Mouse (Mus musculus) heart, postnatal 10 days (tissue): ENCODE measurements around the gene Wfdc5. TPM values are rescaled to one million over a fixed set of nuclear protein-coding genes. Genes with fewer than 3 reads are reported as not detected.

Experiments used
- DNase-seq, 2 experiments: peaks; one replicate each; pipeline ENCODE4 v3.0.0; 2021
- intact Hi-C: fragments of 180-260 bp; cut with DNase I; formaldehyde crosslinking; loops from one replicate; pipeline ENCODE4 v1.15.1; 2025
- total RNA-seq, 2 experiments: library from RNA; stranded (reverse); gene quantifications; 2 replicates each; pipeline ENCODE4 v1.2.3; 2021

Gene Wfdc5
- total RNA-seq, 2 experiments from 2014 or later, result not detected

DNA sequence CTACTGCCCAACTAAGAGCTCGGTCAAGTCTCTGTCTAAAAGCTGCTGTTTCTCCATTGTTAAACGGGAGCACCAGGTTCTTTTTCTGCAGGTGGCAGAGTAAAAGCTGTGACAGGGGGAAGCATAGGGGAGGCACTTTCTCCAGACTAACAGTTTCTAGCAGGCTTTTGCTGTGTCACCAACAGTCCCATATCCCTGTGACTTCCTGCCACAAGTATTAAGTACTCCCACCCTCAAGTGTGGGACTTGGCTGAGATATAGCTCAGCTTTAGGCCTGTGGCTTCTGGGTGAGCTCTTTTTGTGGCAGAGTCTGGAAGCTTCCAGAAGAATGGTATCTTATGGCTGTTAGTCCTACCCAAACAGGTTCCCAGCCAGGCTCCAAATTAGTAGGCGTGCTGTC lies 6.7 kb downstream of the Wfdc5 start:
- no peak for DNase-seq
- intact Hi-C loops, result no loop called here

DNA sequence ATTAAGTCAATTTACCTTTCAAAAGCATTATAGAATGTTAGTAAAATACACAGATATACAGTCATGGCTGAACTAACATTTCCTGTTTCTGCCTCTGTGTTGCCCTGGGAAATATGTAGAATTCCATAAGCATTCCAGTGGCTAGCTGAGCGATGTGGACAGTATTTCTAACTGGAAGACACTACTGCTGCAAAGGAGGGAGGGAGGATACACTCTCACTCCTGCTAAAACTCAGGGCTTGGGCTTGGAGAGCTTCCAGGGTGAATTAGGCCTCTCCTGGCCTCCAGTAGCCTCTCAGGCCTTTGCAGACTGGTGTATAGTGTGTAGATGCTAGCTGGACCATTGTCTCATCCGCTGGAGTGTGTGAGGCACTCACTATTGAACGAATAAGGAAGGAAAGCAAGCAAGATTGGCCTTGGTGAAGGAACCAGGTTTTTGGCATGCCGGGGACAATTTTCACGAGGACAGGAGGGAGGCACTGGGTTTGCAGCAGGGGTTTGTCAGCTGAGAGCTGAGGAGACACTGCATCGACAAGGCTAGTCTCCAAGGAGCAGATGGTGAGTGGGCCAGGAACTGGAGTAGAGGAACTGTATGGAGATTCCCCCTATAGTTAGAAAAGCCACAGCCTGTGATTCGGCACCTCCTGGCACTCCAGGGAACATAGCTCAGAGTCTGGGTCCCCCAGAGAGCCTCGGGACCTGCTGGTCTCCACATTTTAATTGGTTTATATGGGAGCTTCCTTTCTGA lies 7.7 kb downstream of the Wfdc5 start:
- intact Hi-C loops, result no loop called here
- DNase-seq, result no peak

DNA sequence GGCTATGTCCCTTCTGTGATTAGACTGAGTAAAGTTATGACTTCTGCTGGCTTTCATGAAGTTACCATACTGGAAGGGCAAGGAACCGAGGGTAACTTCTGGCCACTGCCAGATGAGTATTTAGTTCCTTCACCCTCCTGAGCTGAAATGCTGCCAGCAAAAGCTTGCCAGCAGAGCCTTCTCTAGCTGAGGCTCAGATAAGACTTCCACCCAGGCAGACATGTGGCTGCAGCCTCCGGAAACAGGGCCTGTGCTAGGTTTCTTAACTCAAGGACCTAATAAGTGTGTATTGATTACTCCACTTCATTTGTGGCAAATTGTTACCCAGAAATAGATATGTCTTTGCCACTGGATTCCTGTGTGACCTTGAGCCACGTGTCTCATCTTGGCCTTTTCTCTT lies 9.1 kb downstream of the Wfdc5 start:
- intact Hi-C loops, result no loop called here
- peak in 1 of 2 experiments; percentile 15 for DNase-seq

DNA sequence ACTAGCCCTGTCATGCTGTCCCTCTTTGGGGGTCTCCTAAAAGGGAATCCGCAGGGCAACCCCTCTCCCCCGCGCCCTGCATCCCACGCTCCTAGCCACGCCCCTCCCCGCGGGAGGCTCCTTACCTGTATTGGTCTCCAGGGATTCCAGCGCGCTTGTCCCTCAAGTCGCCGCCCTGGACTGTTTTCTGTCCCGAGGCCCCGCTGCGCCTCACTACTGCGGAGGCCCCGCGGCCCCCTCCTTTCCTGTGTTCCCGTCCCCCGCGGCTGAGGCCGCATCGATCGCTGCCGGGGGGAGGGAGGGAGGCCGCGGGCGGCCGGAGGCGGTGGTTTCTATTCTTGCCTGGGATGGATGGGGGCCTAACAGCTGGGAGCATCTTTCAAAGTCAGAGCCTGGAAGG lies 11.6 kb downstream of the Wfdc5 start, which contains the start of gene Kcns1:
TSS of gene Kcns1 (minus strand) at position 212 of the 400 bp plus-strand sequence.
- intact Hi-C loops, result no loop called here
- DNase-seq, result no peak

DNA sequence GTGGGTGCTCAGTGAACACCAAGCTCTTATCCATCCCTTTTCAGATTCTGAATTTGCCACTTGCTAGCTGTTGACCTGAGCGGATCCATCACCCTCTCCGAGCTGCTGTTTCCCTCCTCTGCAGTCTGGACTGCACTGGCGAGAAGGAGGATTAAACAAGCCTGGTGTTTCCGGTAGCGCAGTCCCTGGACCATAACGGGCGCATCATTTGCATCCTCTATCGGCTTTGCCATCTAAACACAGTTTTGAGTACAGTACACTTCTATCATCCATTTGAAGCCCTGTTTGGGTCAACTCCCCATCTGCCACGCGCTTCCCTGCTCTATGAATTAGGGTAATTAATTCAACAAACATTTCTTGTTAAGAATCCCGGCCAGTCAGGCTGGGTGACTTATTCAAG lies 12.2 kb downstream of the Wfdc5 start:
- DNase-seq, result no peak
- intact Hi-C loops, result no loop called here

DNA sequence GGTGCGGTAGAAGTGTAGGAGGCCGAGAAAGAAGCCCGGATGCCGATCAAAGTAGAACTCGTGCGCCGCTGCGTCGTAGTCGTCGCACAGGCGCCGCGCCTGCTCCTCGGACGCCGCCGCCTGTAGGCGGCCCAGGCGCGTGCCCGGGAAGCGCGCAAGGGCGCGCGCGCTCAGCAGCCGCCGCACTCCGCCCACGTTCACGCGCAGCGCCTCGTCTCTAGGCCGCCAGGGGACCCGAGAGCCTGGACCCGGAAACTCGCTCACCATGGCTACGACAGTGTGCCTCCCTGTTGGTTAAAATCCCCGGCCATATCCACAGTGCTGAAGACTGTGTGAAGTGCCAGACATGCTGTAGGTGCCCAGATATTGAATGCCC lies 14.0 kb downstream of the Wfdc5 start:
- intact Hi-C loops, result no loop called here
- no peak for DNase-seq

DNA sequence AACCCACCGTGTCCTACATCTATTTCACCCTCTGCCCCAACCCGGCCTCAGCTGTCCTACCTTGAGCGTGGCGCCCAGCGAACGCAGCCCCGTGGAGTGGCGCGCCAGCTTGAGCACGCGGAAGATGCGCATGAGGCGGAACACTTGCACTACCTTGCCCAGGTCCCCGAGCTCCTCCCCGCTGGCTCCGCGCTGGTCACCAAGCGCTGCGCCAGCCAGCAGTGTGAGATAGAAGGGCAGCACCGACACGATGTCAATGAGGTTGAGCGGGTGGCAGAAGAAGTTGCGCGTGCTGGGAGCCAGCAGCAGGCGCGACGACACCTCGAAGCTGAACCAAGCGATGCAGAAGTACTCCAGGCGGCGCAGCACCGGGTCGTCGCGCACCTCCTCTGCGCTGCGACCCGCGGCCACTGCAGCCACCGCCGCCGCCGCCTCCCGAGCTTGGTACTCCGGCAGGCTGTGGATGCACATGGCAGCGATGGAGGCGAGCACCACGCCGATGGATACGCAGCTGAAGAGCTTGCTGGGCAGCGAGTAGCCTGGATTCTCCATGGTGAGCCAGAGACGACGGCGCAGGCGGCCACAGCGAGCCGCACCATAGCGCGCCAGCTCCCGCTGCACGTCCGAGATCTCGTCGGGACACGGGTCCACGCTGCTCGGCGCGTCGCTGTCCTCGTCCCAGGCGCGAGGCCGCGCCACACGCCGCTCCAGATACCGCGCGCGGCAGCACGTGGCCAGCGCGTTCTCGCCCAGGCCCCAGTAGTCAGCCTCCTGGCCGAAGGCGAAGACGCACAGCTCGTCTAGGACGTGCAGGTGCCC lies 14.6 kb downstream of the Wfdc5 start:
- no peak for DNase-seq
- intact Hi-C loops, result no loop called here

DNA sequence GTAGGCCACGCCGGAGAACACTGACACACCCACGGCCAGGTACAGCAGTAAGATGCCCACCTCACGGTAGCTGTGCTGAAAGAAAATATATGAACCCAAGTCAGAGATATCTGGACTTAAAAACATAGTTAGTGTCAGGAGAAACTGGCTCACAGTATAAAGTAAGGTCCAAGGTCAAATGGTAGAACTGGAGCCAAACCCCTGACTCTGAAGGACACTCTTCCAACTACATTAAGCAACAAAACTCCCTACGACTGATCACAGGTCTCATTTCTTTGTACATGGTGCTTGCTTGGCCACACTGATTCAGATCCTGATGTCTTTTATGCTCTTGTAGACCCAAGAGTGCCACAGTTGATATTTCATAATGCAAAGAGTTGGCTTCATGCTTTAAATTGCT lies 17.6 kb downstream of the Wfdc5 start:
- DNase-seq, result no peak
- intact Hi-C loops, result no loop called here

DNA sequence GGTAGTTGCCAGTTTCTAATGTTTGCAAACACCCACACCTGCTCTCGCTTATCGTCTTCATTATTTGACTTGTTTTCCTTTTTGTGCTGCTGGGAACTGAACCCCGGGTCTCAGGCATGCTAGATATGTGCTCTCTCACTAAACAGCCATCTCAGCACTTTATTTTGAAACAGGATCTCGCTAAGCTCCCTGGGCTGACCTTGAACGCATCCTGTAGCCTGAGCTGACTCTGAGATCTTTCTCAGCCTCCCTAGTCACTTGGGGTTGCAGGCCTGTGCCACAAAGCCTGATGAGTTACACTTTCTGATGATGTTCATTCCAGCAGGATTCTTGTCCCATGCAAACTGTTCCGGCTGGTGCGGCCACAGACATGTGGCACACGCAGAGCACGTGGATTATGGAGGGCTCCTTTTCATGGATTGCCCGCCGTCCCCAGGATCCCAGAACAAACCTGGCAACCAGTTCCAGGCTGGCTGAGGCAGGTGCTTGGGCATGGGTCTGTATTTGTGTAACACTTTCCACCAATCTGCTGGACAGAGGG lies 21.0 kb downstream of the Wfdc5 start:
- intact Hi-C loops, result no loop called here
- no peak for DNase-seq

DNA sequence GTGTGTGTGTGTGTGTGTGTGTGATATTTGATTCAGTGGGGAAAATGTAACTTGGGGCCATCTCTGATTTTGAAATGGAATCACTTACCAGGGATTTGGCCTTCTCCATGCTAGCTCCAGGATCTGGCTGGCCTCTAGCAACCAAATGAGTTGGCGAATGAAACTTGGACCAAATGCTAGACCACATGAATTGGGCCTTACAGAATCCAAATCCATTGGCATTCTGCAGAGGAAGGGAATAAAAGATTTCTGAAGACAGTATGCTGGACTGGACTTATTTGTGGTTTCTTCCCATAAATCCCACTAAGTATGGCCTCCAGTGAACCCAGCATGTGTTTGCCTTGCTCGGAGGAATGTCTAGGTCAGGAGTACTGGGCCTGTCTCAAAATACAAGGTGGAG lies 23.7 kb downstream of the Wfdc5 start:
- intact Hi-C loops, result no loop called here
- DNase-seq, result no peak

DNA sequence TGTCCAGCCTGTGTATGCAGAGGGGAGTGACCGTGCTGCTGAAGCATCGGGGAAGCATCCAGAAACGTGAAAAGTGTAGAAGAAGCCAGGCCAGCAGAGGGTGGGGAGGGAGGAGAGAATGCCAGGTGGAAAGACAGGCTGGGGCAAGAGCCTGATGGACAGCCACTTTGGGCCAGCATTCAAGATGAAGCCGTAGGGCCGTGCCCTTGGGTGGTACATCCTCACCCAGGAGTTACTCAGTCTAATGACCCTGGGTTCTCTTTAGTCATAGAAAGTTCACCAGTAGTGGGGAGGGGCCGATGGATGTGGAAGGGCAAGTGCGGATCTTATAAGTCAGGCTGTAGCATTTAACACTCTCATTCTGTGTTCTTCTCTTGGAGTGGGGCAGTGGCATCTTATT lies 26.4 kb downstream of the Wfdc5 start:
- intact Hi-C loops, result no loop called here
- DNase-seq, result no peak

DNA sequence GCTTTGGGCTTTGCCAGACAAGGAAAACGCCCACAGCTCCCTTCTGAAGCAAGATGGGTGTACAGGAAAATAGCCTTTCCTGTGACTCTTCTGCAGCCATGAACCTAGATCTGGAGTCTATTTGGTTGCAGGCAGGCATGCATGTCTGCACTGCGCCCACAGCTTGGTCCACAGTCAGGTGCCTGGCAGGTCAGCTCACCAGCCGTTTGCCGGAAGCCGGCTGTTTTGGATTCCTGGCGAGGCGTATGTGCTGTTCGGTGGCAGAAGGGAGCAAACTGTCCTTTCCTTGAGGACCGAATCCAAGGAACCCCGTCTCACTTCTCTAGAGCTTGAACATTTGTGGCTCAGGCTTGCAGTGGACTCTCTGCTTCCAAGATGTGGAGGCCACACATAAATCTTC lies 28.5 kb downstream of the Wfdc5 start:
- DNase-seq, result no peak
- intact Hi-C loops, result no loop called here

DNA sequence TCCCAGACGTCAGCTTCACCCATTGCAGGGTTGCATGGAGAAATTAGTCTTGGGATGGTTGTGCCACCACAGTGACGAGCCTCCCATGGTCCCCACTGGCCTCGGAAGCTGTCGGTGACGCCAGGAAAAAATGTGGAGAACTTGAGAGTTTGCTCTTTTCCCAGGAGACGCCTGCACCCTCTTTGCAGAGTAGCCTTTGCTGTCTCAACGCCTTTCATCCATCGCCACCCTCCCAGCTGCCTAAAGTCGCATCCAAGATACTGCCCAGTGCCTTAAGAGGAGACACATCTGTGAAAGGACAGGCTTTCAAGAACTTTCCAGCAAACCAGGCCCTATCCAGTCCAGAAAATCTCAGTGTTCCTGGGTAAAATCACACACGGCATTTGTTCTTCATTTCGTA lies 30.2 kb downstream of the Wfdc5 start:
- no peak for DNase-seq
- intact Hi-C loops, result no loop called here

DNA sequence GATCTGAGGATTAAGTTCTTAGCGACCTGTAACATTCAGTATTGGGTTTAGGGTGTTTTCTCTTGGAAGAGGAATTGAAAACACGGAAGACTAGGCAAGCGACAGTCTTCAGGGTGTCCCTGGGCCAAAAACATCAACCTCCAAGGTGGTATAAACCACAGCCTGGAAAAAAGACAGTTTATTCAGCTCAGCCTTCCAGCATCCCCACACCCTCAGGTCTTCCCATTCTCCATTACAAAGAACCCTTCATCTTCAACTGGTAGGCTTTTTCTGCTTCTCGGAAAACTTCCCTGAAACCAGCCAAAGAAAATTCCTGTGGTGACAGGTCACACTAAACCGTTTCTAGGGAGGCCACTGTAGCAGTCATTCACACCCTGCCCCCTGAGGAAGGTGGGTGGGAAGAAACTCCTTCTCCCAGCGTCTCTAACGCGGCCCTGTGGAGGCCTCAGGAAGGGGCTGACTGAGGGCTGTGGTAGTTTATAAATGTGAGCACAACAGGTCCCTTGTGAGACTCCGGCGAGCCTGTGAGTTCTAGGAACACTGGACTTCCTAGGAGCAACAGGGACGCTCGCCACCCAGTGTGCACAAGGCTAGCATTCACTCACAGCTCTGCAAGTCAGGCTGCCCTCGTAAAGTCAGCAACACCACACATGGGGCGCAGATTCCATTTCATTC lies 32.3 kb downstream of the Wfdc5 start:
- peak in 1 of 2 experiments; percentile 29 for DNase-seq
- intact Hi-C loops, result no loop called here

DNA sequence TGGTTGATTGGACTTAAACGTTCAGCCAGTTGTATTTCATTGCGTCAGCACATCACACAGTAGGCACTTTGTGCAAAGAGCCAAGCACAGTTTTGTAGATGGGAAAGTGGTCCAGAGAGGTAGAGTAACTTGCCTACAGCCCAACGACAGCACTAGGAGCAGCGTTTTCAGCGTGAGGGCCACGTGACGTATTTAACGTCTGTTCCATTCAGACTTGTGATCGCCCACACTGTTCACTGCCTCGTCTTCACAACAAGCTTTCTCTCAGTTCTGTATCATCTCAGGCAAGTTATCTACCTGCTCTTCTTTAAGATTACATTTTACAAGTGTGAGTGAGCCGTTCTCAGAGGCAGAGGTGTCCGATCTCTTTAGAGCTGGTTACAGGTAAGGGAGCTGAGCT lies 36.0 kb downstream of the Wfdc5 start:
- DNase-seq, result no peak
- intact Hi-C loops, result no loop called here

DNA sequence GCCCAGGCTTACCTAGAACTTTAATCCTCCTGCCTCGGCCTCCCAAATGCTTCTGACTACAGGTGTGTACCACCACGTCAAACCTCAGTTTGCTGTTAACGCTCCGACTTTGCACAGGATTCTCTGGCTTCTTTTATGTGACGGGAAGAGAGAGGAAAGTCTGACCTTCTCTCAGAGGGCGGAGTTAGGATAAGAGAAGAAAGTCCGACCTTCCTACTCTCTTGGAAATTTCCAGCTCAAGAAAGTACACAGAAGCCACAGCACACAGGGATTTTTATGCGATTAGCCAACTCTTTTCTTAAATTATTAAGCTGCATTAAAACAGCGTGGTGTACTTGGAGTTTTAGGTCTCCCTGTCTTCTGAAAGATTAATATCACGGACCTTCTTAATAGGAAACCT lies 38.0 kb downstream of the Wfdc5 start:
- intact Hi-C loops, result no loop called here

DNA sequence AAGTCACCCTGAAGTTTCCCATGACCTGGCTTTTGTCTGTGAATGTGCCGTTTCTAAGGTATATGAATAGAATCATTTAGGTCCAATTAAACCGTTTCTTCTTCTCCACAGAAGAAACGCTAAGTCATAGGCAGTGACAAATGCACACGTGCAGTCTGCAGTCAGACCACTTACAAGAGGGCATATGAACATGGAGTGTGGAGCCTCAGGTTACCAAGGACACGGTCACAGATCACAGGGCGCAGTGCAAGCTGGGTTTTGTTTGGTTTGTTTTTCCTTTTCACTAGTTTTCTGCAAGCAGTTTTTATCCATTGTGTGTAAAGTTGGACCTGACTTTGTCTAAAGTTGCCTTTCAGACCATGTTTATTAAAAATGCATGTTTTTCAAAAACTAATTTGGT lies 38.5 kb downstream of the Wfdc5 start:
- intact Hi-C loops, result no loop called here
- no peak for DNase-seq

More for the DNA sequence above, 38.0 kb downstream of the Wfdc5 start:
- DNase-seq, result no peak

DNA sequence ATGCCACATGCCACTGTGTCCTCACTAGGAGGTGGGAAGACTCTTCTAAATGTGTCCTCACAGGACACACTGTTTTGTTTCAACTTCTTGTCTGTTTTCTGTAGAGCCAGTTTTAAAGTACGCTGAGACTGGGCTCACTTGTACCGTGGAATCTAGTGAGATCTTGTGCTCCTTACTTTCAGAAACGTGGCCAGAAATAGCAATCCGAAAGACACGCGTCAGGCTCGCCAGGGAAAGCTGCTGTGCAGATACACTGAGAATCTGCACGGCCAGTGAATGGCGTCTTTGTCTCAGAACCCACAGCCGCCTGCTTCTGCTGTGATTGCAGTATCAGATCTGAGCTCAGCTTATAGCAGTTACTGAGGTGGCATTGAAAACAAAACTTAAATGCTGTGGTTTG lies 40.5 kb downstream of the Wfdc5 start:
- intact Hi-C loops, result no loop called here

DNA sequence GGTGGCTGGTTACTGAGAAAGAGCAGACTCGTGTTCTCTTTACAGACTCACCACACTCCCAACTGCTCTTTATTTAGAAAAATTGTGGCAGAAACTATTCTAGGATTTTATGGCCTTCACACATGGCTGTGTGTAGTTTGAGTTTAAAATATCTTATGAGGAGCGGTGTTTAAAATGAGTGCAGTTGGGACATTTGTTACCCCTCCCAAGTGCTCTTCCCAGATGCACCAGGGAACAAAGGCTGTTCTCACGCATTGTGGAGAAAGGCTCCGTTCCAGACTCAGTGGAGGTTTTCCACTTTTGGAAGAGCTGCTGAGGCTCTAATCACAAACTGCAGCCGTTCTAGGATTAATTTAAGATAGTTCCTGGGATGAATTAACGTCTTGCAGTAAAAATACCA lies 44.8 kb downstream of the Wfdc5 start:
- no peak for DNase-seq
- intact Hi-C loops, result loop anchor here (5.0 kb wide), 1 partner anchor 205 kb away; no protein-coding TSS in a partner anchor

More for the DNA sequence above, 40.5 kb downstream of the Wfdc5 start:
- peak; percentile 50 to 54 for DNase-seq

DNA sequence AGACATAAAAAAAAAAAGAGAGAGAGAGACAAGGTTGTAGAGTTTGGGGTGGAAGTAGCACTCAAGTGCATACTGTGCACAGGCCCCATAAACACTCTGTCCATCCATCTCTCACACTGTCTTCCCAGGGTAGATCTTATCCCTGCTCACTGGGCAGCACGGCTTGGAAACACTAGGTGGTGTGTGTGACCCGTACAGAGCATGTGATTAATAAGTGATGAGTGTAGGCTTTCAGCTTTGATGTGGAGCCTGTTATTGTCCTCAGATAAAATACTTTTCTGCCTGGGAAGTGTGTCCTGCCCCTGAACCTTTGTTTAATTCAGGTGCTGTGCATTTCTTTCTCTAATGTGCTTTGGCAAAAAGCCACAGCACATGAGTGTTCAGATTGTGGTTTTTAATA lies 46.1 kb downstream of the Wfdc5 start:
- intact Hi-C loops, result loop anchor here (5.0 kb wide), 1 partner anchor 206 kb away; no protein-coding TSS in a partner anchor
- no peak for DNase-seq

DNA sequence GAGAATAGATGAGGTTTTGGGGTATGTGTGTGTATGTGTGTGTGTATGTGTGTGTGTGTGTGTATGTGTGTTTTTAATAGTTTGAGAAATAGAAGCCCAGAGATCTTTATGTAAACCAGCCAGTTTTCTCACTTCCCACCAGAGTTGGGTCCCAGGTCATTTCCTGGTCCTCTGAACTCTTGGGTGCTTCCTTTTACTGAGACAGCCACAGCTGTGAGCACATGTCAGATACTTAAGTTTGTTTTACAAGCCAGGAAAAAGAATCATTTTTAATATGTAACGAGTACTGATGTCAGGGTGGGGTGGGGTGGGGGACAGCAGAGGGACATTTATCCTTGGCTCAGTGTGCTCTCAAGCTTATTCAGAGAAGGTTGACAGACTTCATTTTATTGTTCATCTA lies 47.2 kb downstream of the Wfdc5 start:
- peak in 1 of 2 experiments; percentile 35 for DNase-seq
- intact Hi-C loops, result loop anchor here (2.0 to 5.0 kb wide), 2 partner anchors 45 to 207 kb away; no protein-coding TSS in a partner anchor
